Mouse (Mus musculus) CH12.LX (cell line): ENCODE results near the gene Sec31b. TPM values are rescaled to one million over a fixed set of nuclear protein-coding genes. Genes with fewer than 3 reads are reported as not detected.

Source experiments
- DNase-seq: peaks from one replicate; pipeline ENCODE4 v3.0.0-alpha.2; 2013; ENCODE audit errors: extremely low read depth
- H3K27ac ChIP-seq: 2 replicates; pipeline ENCODE4 v1.5.1; 2012; ENCODE audit warnings: low read depth, mild to moderate bottlenecking, control low read depth, moderate library complexity; ENCODE audit not compliant: insufficient read depth
- H3K27me3 ChIP-seq: replicated peaks from 2 replicates; pipeline ENCODE3; 2012; ENCODE audit warnings: inconsistent platforms
- H3K36me3 ChIP-seq, 2 experiments: replicated peaks in 1 of 2; 2 replicates each; pipeline versions ENCODE3 to v1.6.1; 2012; ENCODE audit warnings: inconsistent platforms in 1 of 2, low read length in 1 of 2, mild to moderate bottlenecking in 1 of 2, mixed read lengths in 1 of 2, moderate library complexity in 1 of 2; ENCODE audit not compliant: control insufficient read depth in 1 of 2, insufficient read depth in 1 of 2
- H3K4me1 ChIP-seq, 2 experiments: 2 replicates each; pipeline ENCODE4 v1.6.1; 2012; ENCODE audit warnings: inconsistent platforms in 1 of 2, moderate library complexity in 1 of 2; ENCODE audit not compliant: insufficient read depth in 2 of 2, control insufficient read depth in 1 of 2
- H3K4me2 ChIP-seq: 2 replicates; pipeline ENCODE4 v1.6.1; 2012; ENCODE audit warnings: low read depth, mild to moderate bottlenecking, control low read depth; ENCODE audit not compliant: poor library complexity, insufficient read depth, severe bottlenecking
- H3K4me3 ChIP-seq, 3 experiments: fragments of 150-350 bp in 1 of 3; sonication (generic) in 1 of 3; replicated peaks in 1 of 3; 2 replicates each; pipeline versions ENCODE3 to v1.5.1; 2011 to 2012; ENCODE audit warnings: low read depth in 2 of 3, low read length in 2 of 3, mild to moderate bottlenecking in 2 of 3, moderate library complexity in 2 of 3, control low read depth in 1 of 3, improper control_type of control experiment in 1 of 3, inconsistent platforms in 1 of 3, mixed read lengths in 1 of 3; ENCODE audit not compliant: poor library complexity in 1 of 3
- H3K79me2 ChIP-seq: replicated peaks from 2 replicates; pipeline ENCODE4 v1.6.1; 2012; ENCODE audit warnings: mild to moderate bottlenecking, moderate library complexity; ENCODE audit not compliant: control insufficient read depth, poor library complexity, insufficient read depth, severe bottlenecking; ENCODE audit errors: extremely low read depth
- H3K9ac ChIP-seq: 2 replicates; pipeline ENCODE4 v1.6.1; 2012; ENCODE audit warnings: low read depth, mild to moderate bottlenecking, control low read depth, moderate library complexity; ENCODE audit not compliant: insufficient read depth
- H3K9me3 ChIP-seq: replicated peaks from 2 replicates; pipeline ENCODE3; 2012; ENCODE audit warnings: low read length, inconsistent platforms, mixed read lengths
- E2F4 ChIP-seq: IDR thresholded peaks from 2 replicates; pipeline ENCODE4 v1.6.1; 2011; ENCODE audit warnings: low read depth, low read length, improper control_type of control experiment; ENCODE audit not compliant: insufficient replicate concordance
- ELF1 ChIP-seq: IDR thresholded peaks from 2 replicates; pipeline ENCODE4 v1.6.1; 2014; ENCODE audit warnings: low read depth, mild to moderate bottlenecking, inconsistent platforms, low read length, improper control_type of control experiment
- ETS1 ChIP-seq: conservative IDR thresholded peaks from 2 replicates; pipeline ENCODE4 v1.6.1; 2012; ENCODE audit warnings: low read depth, mild to moderate bottlenecking, inconsistent platforms, low read length, improper control_type of control experiment, moderate library complexity
- HCFC1 ChIP-seq: IDR thresholded peaks from 2 replicates; pipeline ENCODE4 v1.6.1; 2012; ENCODE audit warnings: low read depth, mild to moderate bottlenecking, inconsistent platforms, low read length, improper control_type of control experiment
- JUN ChIP-seq: IDR thresholded peaks from 2 replicates; pipeline ENCODE4 v1.6.1; 2011; ENCODE audit warnings: low read depth, mild to moderate bottlenecking, low read length, improper control_type of control experiment, moderate library complexity; ENCODE audit not compliant: insufficient read depth
- JUND ChIP-seq: conservative IDR thresholded peaks from 2 replicates; pipeline ENCODE4 v1.6.1; 2011; ENCODE audit warnings: low read depth, low read length, improper control_type of control experiment
- MAZ ChIP-seq: IDR thresholded peaks from 2 replicates; pipeline ENCODE4 v1.6.1; 2012; ENCODE audit warnings: low read depth, mild to moderate bottlenecking, inconsistent platforms, low read length, improper control_type of control experiment, moderate library complexity
- MXI1 ChIP-seq: IDR thresholded peaks from 2 replicates; pipeline ENCODE4 v1.6.1; 2011; ENCODE audit warnings: mild to moderate bottlenecking, low read depth, low read length, improper control_type of control experiment
- MYC ChIP-seq: IDR thresholded peaks from 2 replicates; pipeline ENCODE4 v1.6.1; 2011; ENCODE audit warnings: low read depth, mild to moderate bottlenecking, improper control_type of control experiment, low read length
- NELFE ChIP-seq: IDR thresholded peaks from 2 replicates; pipeline ENCODE4 v1.6.1; 2011; ENCODE audit warnings: low read depth, low read length, improper control_type of control experiment
- NRF1 ChIP-seq: IDR thresholded peaks from 2 replicates; pipeline ENCODE4 v1.6.1; 2014; ENCODE audit warnings: low read depth, mild to moderate bottlenecking, inconsistent platforms, low read length, improper control_type of control experiment, moderate library complexity
- PAX5 ChIP-seq: IDR thresholded peaks from 2 replicates; pipeline ENCODE4 v1.6.1; 2012; ENCODE audit warnings: low read length, inconsistent platforms, mixed read lengths
- POLR2AphosphoS2 ChIP-seq: IDR thresholded peaks from 2 replicates; pipeline ENCODE4 v1.6.1; 2011; ENCODE audit warnings: low read depth, low read length, improper control_type of control experiment
- RAD21 ChIP-seq: IDR thresholded peaks from 2 replicates; pipeline ENCODE4 v1.6.1; 2011; ENCODE audit warnings: low read depth, mild to moderate bottlenecking, low read length, improper control_type of control experiment, moderate library complexity
- RCOR1 ChIP-seq: conservative IDR thresholded peaks from 2 replicates; pipeline ENCODE4 v1.6.1; 2012; ENCODE audit warnings: low read depth, mild to moderate bottlenecking, inconsistent platforms, low read length, improper control_type of control experiment
- TBP ChIP-seq: conservative IDR thresholded peaks from 2 replicates; pipeline ENCODE4 v1.6.1; 2011; ENCODE audit warnings: low read depth, low read length, improper control_type of control experiment
- TCF12 ChIP-seq: IDR thresholded peaks from 2 replicates; pipeline ENCODE4 v1.6.1; 2014; ENCODE audit warnings: low read depth, mild to moderate bottlenecking, inconsistent platforms, low read length, improper control_type of control experiment
- UBTF ChIP-seq: IDR thresholded peaks from 2 replicates; pipeline ENCODE4 v1.6.1; 2012; ENCODE audit warnings: low read depth, mild to moderate bottlenecking, inconsistent platforms, low read length, improper control_type of control experiment, moderate library complexity
- USF1 ChIP-seq: IDR thresholded peaks from 2 replicates; pipeline ENCODE4 v1.6.1; 2014; ENCODE audit warnings: low read depth, mild to moderate bottlenecking, inconsistent platforms, low read length, improper control_type of control experiment
- USF2 ChIP-seq: conservative IDR thresholded peaks from 2 replicates; pipeline ENCODE4 v1.6.1; 2011; ENCODE audit warnings: low read depth, low read length, improper control_type of control experiment
- ZKSCAN1 ChIP-seq: IDR thresholded peaks from 2 replicates; pipeline ENCODE4 v1.6.1; 2012; ENCODE audit warnings: low read depth, inconsistent platforms, low read length, improper control_type of control experiment, borderline replicate concordance
- ZMIZ1 ChIP-seq: IDR thresholded peaks from 2 replicates; pipeline ENCODE4 v1.6.1; 2012; ENCODE audit warnings: low read depth, mild to moderate bottlenecking, inconsistent platforms, low read length, improper control_type of control experiment
- ZNF384 ChIP-seq: IDR thresholded peaks from 2 replicates; pipeline ENCODE4 v1.6.1; 2012; ENCODE audit warnings: low read depth, low read length, improper control_type of control experiment, inconsistent platforms
- dilution Hi-C: fragments of 300-500 bp; cut with MboI; formaldehyde crosslinking; loops from 2 replicates; pipeline ENCODE4 v1.14.3; 2020; ENCODE audit warnings: low sequenced_read_pairs; ENCODE audit not compliant: extremely low pct_unique_long_range_greater_than_20kb, extremely low pct_ligation_motif_present
- in situ Hi-C: fragments of 300-500 bp; cut with MboI; formaldehyde crosslinking; loops from 3 replicates; pipeline ENCODE4 v1.14.3; 2019; ENCODE audit warnings: low sequenced_read_pairs, low pct_ligation_motif_present, low pct_unique_long_range_greater_than_20kb, mixed read lengths
- polyA plus RNA-seq: library from polyadenylated mRNA; unstranded; fragments of >175 nt; gene quantifications from 2 replicates; pipeline ENCODE4 v1.2.1, GENCODE M21; 2012; ENCODE audit warnings: low read depth; ENCODE audit not compliant: insufficient read length
- total RNA-seq, 2 experiments: library from RNA; depleted of rRNA; stranded (reverse); fragments of 300-350 nt in 1 of 2; fragments of >200 nt in 1 of 2; gene quantifications; 2 replicates each; pipeline ENCODE4 v1.2.3; 2012 to 2014

Sec31b gene
- total and polyA plus RNA-seq, 3 experiments = 0.17 to 1.1 (median 0.19) TPM

- no peak for DNase-seq
- Histone ChIP-seq H3K4me3 (no peak overlapping the region), H3K9me3 (peaks cover 4% of the 10 kb centered on the region), H3K36me3 (no peaks in the 10 kb centered on the region), H3K79me2 (no peaks in the 10 kb centered on the region), H3K9ac (no peak overlapping the region), H3K27me3 (peaks cover 10% of the 10 kb centered on the region), H3K4me1 (peaks cover 4 to 28% of the 10 kb centered on the region in 2 experiments), H3K27ac (no peak overlapping the region), H3K4me2 (no peak overlapping the region)
- dilution Hi-C loops (no loop called here), in situ Hi-C loops (no loop called here)
- TF ChIP-seq ETS1 = no peak
- no peak for TF ChIP-seq MXI1
- no peak for TF ChIP-seq ZNF384
- TF ChIP-seq ZMIZ1 = no peak
- no peak for TF ChIP-seq E2F4
- TF ChIP-seq RCOR1 = no peak
- TF ChIP-seq JUN = no peak
- no peak for TF ChIP-seq HCFC1
- no peak for TF ChIP-seq MAZ
- TF ChIP-seq RAD21 = no peak
- no peak for TF ChIP-seq POLR2AphosphoS2
Observed at GRCm38 (mm10) chr19:44496941-44497340, 48.7 kb downstream of the Sec31b start.

GRCm38 (mm10) chr19:44496511-44496910 is 49.2 kb downstream of the Sec31b start:
- Histone ChIP-seq H3K4me1 (peaks cover 4 to 24% of the 10 kb centered on the region in 2 experiments), H3K9ac (no peak overlapping the region), H3K9me3 (peaks cover 6% of the 10 kb centered on the region), H3K27me3 (peaks cover 10% of the 10 kb centered on the region), H3K36me3 (no peaks in the 10 kb centered on the region), H3K79me2 (no peaks in the 10 kb centered on the region), H3K4me3 (no peak overlapping the region), H3K27ac (no peak overlapping the region), H3K4me2 (peak overlapping the region; percentile 47; the same call in 1 of the 2 replicates)
- in situ Hi-C loops (no loop called here), dilution Hi-C loops (no loop called here)
- DNase-seq = no peak
- no peak for TF ChIP-seq POLR2AphosphoS2
- no peak for TF ChIP-seq MXI1
- no peak for TF ChIP-seq PAX5
- TF ChIP-seq NRF1 = no peak
- no peak for TF ChIP-seq JUND
- TF ChIP-seq RAD21 = no peak
- no peak for TF ChIP-seq RCOR1
- no peak for TF ChIP-seq USF2
- TF ChIP-seq USF1 = no peak
- TF ChIP-seq NELFE = no peak
- no peak for TF ChIP-seq ZMIZ1
- no peak for TF ChIP-seq ZKSCAN1
- no peak for TF ChIP-seq TCF12
- TF ChIP-seq UBTF = no peak
- TF ChIP-seq ELF1 = no peak
- no peak for TF ChIP-seq ZNF384
- TF ChIP-seq MYC = no peak
- TF ChIP-seq TBP = no peak
- no peak for TF ChIP-seq E2F4
- TF ChIP-seq HCFC1 = no peak
